Mouse (Mus musculus) mature B cell (primary cell): ENCODE data around the gene Ccdc34.
"Not testable (repeated sequence)": the region's sequence is repeated elsewhere in the genome, so short reads cannot be mapped to it uniquely, and the experiment has no call there.

ENCODE experiments used
- in situ Hi-C: fragments of 300-500 bp; cut with MboI; formaldehyde crosslinking; loops from 2 replicates; pipeline ENCODE4 v1.14.3; 2019

Ccdc34 gene

DNA sequence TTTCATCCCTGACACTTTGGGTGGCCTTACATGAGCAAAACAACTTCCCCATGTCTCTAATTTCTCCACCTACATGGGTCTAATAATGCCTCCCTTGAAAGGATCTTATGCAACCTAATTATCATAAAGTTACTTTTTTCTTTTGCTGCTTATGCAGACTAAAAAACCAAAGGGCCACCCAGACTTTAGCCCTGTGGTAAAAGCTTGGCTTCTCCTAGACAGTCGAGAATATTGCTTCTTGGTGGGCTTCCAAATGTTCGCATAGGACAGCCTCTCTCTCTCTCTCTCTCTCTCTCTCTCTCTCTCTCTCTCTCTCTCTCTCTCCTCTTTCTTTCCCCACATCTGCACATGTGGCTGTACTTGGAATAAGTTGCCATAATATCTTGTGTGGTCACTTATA is 60.0 kb downstream of the Ccdc34 start:
- in situ Hi-C loops: no loop called here

DNA sequence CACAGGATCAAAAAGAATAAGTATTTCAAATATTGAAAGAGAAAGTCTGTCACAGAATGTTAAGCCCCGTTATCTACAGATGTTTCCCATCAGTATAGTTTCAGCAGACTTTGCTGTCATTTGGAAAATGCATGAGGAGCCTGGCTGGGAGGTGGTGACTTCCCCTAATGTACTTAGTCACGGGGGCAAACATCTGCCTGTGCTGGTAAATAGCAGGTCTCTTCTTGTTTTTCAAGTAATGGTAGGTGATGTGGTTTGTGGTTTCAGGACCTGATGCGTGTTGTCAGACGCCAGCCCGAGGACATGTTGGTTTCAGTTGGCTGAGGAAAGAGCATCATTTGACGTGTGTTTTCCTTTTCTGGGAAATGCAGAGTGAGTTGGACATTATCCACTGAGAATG is 62.9 kb downstream of the Ccdc34 start:
- in situ Hi-C loops: no loop called here

DNA sequence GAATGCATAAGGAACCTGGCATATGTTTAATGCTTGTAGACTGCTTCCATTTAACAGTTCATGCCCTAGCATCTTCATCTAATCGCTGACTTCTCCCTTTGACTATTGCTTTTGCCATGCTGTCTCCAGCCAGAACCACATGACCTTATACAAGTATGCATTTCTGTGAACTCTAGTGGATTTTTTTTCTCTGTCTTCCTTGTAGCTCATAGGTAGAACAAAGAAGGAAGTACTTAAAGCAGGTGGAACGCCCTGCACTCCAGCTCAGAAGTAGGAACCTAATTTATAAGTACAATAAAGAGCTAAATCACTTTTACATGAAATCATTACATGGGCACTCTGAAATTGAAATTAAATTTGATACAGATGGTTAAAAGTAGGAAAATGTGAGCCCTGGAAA is 65.4 kb downstream of the Ccdc34 start:
- in situ Hi-C loops: no loop called here

DNA sequence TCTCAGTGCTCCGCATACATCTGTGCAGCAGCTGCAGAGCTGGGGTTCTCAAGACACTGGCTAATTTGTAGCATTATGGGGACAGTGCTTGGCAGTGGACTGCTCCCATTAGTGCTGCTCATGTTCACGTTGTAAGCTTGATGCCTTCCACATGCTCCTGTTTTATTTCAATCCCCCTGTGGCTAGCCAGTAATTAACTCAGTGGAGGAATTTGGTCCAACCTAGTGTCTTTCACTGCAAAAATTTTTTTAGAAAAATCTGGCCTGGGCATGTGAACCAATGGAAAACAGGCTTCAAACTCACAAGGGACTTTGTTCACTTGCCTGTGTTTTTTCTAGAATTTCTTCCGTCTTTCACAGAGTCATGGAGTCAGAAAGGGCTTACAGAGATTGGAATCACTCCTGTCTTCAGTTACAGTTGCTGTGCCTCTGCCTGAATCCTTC is 68.1 kb downstream of the Ccdc34 start:
- in situ Hi-C loops: no loop called here

DNA sequence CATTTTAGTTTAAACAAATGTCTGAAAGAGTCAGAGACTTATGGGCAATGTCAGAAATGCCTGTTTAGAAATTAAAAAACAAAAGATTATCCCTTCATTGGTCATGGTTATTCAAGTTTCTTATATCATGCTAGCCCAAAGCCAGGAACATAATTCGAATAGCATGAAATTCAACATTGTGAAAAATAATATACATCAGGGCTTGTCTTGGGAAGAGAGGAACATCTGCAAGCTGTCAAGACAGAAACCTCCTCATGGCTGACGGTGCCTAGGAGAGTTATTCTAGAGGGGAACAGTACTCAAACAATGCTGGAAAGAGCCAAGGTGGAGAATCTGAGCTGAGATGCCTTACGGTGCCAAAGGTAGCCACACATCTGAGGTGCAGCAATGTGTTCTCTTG is 96.5 kb downstream of the Ccdc34 start:
- in situ Hi-C loops: no loop called here

DNA sequence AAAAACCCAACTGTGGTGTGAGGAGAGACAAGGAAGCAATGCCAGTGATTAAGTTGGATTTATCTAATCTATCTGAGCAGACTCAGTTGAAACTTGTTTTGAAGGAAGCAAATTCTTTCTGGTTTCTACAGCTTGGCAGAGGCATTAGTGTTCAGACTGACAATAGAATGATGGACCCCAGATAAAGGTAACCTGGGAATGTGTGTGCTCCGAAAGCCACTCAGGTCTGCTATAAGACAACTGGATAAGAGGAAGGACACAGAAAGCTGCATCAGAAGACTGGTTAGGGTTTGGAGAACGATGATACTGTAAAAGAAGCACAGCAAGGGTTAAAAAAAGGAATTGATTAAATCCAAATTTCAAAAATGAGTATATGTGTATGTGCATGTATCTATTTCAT is 111.8 kb downstream of the Ccdc34 start:
- in situ Hi-C loops: no loop called here

DNA sequence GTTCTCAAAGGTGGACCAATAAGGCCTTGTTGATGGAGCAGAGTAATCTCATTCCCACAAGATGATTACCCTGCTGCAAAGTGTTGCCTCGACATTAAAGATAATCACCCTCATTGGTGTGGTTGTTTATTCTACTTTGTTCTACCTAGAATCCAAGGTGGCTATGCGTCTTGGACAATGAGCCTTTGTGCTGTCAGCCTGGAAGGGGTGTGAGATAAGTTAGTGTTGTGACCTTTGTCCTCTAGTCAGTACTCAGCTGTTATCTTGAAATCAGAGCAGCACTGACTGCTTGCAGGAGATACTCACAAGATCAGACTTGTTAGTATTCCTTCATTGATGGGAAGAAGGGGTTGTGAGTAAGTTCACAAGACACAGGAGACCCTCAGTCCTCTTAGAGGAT is 114.0 kb downstream of the Ccdc34 start:
- in situ Hi-C loops: no loop called here

DNA sequence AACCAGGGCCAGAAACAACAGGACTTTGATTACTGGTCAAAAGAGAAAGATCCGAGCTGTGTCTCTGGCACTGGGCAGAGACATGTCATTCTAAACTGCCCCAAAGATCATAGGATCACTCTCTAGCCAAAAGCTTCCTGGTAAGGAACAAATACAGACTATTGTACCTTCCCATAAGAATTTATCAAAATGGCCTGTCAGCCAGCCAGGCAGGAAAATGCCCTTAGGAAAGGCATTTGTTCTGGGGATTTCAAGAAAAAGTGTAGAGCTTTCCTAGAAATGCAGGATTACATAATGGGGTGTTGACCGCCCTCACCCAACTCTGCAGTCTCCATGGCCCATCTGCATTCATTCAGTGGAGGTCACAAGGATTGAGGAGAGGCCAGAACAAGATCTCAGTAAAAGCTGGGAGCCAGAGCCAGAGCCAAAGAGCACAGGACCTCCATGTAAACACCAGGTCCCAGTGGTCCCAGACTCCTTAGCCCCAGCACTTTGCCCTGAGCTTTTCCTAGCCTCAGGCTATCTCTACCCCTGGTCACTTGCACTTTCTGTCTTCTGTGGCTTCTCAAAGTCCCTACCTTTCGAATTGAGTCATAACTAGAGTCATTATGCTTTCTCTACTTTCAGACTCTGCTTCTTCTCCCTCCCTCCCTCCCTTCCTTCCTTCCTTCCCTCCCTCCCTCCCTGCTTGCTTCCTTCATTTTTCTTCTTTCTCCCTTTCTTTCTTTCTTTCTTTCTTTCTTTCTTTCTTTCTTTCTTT is 115.9 kb downstream of the Ccdc34 start:
- in situ Hi-C loops: no loop called here

DNA sequence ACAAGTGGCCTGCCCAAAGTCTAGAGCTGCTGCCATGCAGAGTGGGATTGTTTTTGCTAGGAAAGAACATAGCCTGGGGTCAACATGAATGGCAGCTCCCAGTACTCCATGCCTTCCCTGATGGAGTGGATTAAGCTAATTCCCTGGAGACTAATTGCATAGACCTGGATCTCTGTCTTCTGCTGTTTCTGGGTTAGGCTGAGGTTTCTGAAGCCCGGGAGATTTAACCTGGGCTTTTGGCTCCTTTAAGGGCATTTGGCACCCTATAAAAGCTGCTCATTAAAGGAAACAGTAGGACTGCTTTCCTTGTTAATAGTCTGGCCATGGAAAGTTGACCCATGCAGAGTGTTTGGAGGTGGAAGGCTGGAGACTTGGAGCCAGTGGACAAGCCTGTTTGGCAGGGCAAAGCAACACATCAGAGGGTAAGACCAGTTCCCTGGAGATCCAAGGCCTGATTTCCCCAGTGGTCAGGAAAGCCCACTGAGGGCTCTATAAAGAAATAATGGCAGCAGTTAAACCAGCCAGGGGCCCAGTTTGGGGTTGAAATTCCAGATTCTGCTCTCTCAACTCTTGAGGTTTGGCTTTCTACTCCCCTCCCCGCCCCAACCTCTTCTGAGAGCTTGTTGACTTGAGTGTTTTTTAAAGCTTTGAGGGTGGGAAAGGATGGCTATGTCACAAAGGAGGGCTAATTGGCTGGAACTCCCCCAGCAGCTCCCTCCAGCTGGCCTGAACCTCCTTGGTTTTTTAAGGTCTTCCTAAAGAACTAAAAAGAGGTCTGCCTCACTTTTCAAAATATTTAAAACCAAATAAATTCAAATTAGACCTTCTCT is 117.4 kb downstream of the Ccdc34 start:
- in situ Hi-C loops: no loop called here

DNA sequence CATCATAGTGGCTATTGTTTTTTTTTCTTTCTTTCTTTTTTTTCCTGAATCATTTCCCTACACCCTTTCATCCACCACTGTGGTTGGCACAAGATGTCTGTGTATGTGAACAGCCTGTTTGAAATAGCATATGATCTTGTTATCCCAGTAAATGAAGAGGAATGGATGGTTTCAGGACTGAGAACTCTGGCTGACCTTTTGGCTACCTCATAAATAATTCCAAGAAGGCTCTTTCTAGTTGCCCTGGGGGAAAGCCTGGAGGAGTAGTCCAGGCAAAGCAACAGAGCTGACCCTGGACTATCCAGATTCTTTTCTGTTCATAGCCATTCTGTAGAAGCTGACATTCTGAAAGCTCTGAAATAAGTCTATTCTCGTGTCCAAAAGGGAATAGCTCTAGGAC is 119.7 kb downstream of the Ccdc34 start:
- in situ Hi-C loops: no loop called here

DNA sequence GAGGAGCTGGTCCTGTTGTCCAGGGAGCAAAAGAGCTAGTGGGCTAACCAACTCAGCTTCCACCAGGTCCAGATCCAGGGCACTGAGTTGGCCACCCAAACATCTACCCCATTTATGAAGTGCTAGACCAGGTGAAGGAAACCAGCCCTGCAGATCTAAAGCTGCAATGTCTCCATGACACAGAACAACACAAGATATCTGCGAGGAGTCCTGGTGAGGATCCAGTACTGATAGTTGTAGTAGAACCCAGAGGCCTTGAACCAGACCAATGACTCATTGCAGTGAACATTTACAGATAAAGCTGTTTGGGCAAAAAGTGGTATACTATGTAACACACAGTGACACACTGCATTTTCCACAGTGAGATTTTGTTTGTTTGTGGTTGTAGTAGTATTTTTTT is 120.5 kb downstream of the Ccdc34 start:
- in situ Hi-C loops: no loop called here

DNA sequence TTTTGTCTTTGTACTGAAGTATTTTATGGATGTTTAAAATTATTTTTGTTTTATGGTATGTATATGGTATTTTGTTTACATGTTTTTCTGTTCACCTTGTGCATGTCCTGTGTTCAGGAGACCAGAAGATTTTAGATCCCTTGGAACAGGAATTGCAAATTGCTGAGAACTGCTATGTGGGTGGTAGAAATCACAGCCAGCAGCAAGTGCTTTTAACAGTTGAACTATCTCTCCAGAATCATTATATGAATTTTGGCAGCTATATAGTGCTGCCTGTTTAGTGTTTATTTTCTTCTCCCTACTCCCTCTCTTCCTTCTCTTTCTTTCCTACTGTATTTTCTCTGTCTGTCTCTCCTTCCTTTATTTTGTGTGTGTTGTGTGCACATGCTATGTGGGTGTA is 130.4 kb downstream of the Ccdc34 start:
- in situ Hi-C loops: not testable (repeated sequence)

DNA sequence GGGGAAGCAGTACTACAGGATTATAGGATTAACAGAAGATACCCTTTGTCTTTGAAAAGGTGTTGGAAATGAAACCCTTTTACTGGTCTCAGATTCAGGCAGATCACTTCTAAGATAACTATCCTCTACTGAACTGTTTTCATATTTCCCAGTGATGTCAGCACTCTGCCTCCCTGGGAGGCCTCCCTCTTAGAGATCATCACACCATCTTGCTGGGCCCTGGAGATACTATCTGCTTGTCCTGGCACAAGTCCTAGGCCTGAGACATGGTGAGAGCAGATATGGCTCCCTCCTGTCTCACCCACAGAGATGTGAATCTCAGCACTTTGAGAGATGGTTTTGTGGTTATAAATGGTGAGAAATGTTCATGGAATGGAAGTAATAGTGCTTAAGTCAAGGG is 131.6 kb downstream of the Ccdc34 start:
- in situ Hi-C loops: no loop called here

DNA sequence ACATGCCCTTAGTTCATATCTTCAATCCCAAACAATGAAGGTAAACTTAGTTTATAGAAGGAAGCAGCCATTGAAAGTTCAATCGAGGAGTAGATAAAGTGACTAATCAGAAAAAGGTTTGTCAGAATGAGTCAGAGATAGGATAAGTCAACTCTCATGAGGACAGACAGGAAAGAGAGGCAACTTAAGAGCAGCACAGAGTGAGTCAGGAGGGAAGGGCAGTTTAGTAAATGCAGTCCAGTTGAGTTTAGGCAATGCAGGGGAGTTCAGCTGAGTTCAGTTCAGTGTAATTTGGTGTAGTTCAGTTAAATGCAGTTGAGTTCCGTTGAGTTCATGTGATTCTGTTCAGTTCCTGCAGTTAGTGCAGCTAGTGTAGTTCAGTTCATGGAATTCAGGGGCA is 138.7 kb downstream of the Ccdc34 start:
- in situ Hi-C loops: no loop called here

DNA sequence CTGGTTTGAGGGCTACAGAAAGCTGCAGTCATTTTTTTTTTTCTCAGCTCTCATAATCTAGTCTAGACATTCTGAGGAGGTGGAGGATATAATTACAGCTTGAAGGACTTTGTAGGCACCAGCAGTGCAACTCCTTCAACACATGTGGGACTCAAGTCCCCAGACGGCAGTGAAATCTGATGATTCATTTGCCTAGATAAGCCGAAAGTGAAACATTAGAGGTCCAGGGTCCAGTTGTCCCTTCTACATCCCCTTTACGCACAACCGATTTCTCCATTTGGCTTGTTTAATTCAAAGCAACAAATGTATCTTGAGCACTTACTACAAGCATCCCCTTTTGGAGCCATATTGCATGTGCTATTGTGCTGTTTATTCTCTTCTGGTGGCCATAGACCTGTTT is 147.4 kb downstream of the Ccdc34 start:
- in situ Hi-C loops: no loop called here

DNA sequence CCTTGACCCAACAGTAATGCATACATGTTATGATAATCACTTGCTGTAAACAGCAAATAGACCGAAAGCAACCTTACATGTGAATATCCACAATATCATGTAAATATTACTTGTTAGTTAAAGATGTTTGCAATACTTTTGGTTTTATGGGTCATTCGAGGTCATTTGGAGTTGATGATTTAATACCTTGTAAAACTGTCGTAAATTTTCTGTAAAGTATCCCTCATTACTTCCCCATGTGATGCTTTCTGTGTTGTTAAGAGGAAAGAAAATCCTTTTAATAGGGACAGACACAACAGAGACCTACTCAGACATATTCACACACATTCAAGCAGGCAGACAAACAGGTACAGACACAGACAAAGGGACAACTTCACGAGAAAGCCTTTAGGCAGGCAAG is 150.1 kb downstream of the Ccdc34 start:
- in situ Hi-C loops: no loop called here

DNA sequence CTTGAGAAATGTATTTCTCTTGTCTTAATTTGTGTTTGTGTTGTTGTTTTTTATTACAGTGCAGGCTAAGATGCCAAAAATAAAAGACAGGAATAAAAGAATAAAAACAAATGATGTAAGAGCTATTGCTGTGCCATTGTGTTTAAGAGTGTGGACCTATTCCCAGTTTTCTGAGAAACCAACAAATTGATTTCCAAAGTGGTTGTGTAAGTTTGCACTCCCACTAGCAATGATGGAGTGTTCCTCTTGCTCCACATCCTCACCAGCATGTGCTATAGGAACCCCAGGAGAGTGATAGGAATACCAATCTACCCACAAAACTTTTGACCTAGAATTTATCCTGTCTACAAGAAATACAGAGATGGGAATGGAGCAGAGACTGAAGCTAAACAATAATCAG is 150.7 kb downstream of the Ccdc34 start:
- in situ Hi-C loops: no loop called here

DNA sequence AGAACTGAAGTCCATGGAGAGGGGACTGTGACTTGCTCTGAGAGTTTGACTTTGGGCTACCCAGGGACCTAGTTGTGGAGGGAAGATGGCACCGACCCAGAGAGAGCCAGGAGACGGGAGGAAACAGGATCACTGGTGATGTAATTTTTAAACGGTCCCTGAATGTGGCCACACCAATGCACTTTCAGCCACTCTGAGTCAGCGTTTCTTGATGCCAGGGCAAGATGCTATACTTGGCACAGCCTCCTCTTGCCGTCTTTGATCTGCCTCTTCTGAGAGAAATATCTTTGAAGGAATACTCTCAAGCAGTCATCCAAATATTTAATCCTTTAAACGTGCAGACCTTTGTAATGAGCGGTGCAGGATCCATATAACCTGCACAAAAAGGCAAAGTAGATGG is 154.8 kb downstream of the Ccdc34 start:
- in situ Hi-C loops: no loop called here

DNA sequence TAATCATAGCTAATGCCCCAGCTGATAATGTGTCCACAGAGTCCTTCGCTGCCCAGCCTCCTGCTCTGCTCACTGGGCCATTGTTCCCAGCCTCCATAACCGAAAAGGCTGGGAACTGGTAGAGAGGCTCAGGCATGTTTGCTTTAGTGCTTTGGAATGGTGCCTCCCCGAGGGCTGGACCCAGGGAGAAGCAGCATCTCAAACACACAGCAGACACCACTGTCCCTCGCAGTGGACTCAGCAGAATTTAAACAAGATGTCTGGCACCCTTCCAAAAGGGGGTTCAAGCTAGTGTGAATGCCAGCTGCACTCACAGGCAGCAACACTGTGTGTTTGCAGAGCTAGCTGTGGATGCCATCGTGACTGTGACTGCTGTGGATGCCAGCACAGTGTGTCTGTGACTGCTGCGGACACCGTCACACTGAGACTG is 156.2 kb downstream of the Ccdc34 start:
- in situ Hi-C loops: no loop called here

DNA sequence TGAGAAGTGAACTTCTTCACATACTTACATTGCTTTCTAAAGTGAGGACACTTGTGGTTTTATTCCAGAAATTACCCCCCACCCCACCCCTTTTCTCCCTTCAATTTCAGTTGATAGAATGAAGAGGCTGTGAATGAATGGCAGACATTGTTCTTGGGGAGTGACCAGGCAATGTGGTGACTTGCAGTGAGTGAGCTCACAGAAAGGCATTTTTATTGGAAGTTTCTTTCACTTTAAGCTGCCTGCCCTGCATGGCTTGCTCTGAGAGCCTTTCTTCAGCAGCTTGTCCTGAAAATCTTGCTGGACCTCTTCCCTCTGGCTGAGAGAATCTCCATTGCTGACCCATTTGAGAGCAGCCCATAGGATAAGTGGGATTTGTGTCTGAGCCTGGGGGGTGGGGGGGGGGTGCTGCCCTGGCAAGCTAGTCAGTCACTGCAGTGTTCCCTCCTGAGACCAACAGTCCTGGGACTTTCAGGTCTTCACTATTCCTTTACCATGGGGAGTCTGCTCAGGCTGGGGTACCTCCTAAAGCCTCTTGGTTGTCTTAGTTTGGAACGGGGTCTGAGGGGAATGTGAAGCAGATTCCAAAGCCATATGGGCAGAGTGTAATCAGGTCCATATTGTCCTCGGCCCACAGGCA is 159.3 kb downstream of the Ccdc34 start:
- in situ Hi-C loops: no loop called here

DNA sequence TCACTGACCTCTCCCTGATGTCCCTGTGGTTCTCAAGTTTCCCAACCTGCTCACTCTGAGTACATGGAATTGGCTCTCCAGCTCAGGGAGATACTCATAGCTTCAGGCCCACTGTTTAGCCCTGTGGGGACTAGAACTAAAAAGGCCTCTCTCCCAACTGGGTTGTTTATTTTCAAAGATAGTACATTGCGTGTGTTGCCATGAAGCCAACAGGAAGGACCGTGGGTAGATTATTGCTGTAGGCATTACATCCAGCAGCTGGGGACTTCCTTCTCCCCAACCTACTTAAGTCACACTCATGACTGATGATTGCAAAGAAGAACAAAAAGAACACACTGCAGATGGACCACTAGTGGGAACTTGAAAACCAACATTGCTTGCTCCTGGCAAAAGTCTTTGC is 159.8 kb downstream of the Ccdc34 start:
- in situ Hi-C loops: no loop called here

DNA sequence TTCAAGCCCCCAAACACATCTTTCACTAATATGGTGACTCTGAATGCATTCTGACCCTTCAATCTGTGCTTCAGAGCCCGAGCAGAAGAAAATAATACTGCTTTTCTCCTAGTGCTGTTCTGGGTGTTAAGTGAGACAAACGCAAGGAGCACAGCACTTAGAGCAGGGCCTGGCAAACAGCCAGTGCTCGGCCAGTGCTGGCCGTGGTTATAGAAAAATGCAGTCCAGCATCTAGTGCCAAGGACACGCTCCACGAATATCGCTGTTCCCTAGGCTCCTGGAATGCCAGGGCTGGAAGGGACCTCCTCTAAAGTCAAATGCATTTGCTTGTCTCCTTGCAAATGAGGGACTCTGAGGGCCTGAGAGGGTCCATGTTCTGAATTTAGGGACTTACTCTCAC is 160.3 kb downstream of the Ccdc34 start:
- in situ Hi-C loops: no loop called here
